Mouse (Mus musculus) limb, embryonic 10.5 days (tissue): ENCODE results near the gene Qars. TPM values are rescaled to one million over a fixed set of nuclear protein-coding genes. Genes with fewer than 3 reads are reported as not detected.
A peak's percentile ranks its signal among the peaks of the same experiment; 100 is the strongest.

Experiments used
- DNase-seq: peaks from one replicate; pipeline ENCODE4 v3.0.0-alpha.2; 2017; ENCODE audit warnings: low spot score
- H3K27ac ChIP-seq: fragments of 300-500 bp; sonication (generic); 2 replicates; pipeline ENCODE4 v1.5.1; 2016; ENCODE audit warnings: mild to moderate bottlenecking
- H3K27me3 ChIP-seq: fragments of 300-500 bp; sonication (generic); 2 replicates; pipeline ENCODE4 v1.6.1; 2016; ENCODE audit warnings: low read depth, mild to moderate bottlenecking; ENCODE audit not compliant: poor library complexity, severe bottlenecking
- H3K36me3 ChIP-seq: fragments of 300-500 bp; sonication (generic); 2 replicates; pipeline ENCODE4 v1.6.1; 2016; ENCODE audit warnings: mild to moderate bottlenecking, moderate library complexity
- H3K4me1 ChIP-seq: fragments of 300-500 bp; sonication (generic); 2 replicates; pipeline ENCODE4 v1.6.1; 2016
- H3K4me3 ChIP-seq: fragments of 300-500 bp; sonication (generic); 2 replicates; pipeline ENCODE4 v1.5.1; 2016; ENCODE audit warnings: mild to moderate bottlenecking, moderate library complexity
- H3K9me3 ChIP-seq: fragments of 300-500 bp; sonication (generic); replicated peaks from 2 replicates; pipeline ENCODE4 v1.6.1; 2016; ENCODE audit warnings: mild to moderate bottlenecking
- WGBS: fragments of 180-500 bp; shearing (Covaris S2); methylation state at CpG from one replicate; pipeline ENCODE4 v1.1.7; 2016; 5-methylcytosine and 5-hydroxymethylcytosine counted together
- polyA plus RNA-seq: library from polyadenylated mRNA; unstranded; fragments of >200 nt; fragmentation: Nextera tagmentation; extraction: Ambion mirVana; gene quantifications from 2 replicates; pipeline ENCODE4 v1.2.1, GENCODE M21; 2016

Gene Qars
- polyA plus RNA-seq, 1 experiment from 2014 or later, result 124 TPM

DNA sequence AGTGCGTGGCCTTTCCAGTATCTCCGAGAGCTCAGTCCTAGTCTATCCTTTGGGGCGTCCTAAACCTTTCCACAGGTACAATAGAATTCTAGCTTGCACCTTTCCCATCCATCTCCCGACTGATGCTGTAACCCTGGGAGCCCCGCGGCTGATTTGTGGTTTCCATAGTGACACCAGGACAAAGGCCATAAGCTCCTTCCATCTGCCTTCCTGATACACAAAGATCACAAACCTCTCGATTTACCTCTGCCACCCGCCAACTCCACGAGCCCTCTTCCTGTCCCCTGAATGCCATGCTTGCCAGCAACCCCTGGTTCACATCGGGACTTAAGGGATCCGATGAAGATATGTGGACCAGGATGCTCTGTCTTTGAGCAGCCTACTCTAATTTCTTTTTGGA is 28.3 kb upstream of the Qars start:
- H3K4me3 ChIP-seq, result peak overlapping the region; percentile 60
- peaks cover 35% of the 10 kb centered on the region for H3K36me3 ChIP-seq
- peak overlapping the region; percentile 89 for H3K27ac ChIP-seq
- no peaks in the 10 kb centered on the region for H3K27me3 ChIP-seq
- WGBS, result 44% methylated on average over 11 of the region's 11 CpGs
- peaks cover 30% of the 10 kb centered on the region for H3K4me1 ChIP-seq
- no peaks in the 10 kb centered on the region for H3K9me3 ChIP-seq
- DNase-seq, result peak; percentile 61

DNA sequence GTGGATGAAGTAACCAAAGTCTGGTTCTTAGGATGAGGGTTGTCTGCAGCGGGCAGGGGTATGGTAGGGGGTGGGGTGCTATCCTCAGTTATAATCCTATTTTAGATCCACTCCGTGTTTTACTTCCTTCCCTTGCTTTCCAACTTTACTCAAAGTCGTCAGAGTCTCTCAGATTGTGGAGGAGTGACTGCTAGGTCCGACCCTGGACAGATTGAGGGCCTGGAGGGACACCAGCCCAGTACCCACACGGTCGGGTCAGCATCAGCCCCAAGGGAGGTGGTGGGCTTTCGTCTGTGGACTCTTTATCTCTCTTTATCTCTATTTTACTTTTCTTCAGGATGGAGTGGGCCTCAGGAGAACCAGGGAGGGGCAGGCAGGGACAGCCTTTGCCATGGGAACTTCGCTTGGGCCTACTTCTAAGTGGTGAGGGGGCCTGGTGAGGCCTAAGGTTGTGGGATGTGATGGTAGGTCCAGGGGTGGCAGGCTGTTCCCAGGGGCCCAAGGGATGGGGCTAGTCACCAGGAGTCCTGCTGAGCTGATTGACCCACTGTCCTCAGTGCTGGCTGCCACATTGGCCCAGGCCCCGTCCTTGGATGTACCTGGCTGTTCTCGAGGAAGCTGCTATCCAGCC is 27.7 kb upstream of the Qars start, which contains the start of gene Lamb2:
TSS of gene Lamb2 (plus strand) at position 16 of the 631 bp plus-strand sequence.
- WGBS, result 13% methylated on average over 10 of the region's 10 CpGs
- H3K36me3 ChIP-seq, result peaks cover 40% of the 10 kb centered on the region
- H3K27me3 ChIP-seq, result no peaks in the 10 kb centered on the region
- DNase-seq, result peak; percentile 57
- H3K27ac ChIP-seq, result peak within 1 kb of the TSS; percentile 89
- H3K4me3 ChIP-seq, result peak within 1 kb of the TSS; percentile 60
- peaks cover 30% of the 10 kb centered on the region for H3K4me1 ChIP-seq
- H3K9me3 ChIP-seq, result no peaks in the 10 kb centered on the region

DNA sequence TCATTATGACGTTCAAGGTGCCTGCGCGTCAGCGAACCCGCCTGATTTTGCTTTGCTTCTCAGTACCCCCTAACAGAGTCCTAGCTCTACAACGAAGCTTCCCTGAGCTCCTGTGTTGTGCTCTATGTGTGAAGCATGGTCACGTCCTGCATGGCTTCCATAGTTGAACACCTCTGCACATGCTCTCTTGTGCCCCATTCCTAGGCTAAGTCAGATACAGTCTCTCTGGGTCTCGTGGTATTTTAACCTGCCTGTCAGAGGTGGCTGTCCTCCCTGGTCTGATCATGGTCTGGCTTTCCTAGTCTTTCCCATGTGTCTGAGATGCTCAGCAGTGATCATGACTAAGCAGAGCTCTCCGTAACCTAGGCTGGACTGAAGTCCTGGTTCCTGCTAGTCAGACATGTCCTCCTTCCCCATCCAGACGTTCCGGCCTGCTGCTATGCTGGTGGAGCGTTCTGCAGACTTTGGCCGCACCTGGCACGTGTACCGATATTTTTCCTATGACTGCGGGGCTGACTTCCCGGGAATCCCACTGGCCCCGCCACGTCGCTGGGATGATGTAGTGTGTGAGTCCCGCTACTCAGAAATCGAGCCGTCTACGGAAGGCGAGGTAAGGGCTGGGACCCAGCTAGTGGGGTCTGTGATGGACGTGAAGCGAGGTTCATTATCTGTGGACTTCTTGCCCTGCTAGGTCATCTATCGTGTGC is 26.5 kb upstream of the Qars start:
- H3K36me3 ChIP-seq, result peaks cover 51% of the 10 kb centered on the region
- H3K27ac ChIP-seq, result peak overlapping the region; percentile 89; the same call in 1 of the 2 replicates
- no peaks in the 10 kb centered on the region for H3K9me3 ChIP-seq
- 94% methylated on average over 28 of the region's 28 CpGs for WGBS
- peaks cover 30% of the 10 kb centered on the region for H3K4me1 ChIP-seq
- peak overlapping the region; percentile 60 for H3K4me3 ChIP-seq
- DNase-seq, result no peak
- no peaks in the 10 kb centered on the region for H3K27me3 ChIP-seq

DNA sequence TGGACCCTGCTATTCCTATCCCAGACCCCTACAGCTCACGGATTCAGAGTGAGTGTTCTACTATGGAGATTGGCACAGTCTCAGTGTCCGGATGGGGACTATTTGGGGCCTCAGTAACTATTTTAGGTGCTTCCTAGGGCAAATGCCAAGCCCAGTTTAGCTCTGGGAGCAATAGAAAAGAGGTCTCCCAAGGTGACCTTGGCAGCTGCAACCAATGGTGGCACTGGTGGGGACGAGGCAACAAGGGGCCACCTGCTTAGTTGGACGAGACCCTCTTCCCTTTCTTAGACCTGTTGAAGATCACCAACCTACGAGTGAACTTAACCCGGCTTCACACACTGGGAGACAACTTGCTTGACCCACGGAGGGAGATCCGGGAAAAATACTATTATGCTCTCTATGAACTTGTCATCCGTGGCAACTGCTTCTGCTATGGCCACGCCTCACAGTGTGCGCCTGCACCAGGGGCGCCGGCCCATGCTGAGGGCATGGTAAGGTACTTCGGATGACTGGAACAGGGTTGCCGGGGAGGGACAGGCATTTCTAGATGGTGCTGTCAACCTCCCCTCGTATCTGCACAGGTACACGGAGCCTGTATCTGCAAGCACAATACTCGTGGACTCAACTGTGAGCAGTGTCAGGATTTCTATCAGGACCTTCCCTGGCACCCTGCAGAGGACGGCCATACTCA is 25.8 kb upstream of the Qars start:
- no peak overlapping the region for H3K4me3 ChIP-seq
- H3K27ac ChIP-seq, result no peak overlapping the region
- H3K4me1 ChIP-seq, result peaks cover 30% of the 10 kb centered on the region
- 92% methylated on average over 19 of the region's 19 CpGs for WGBS
- no peaks in the 10 kb centered on the region for H3K9me3 ChIP-seq
- DNase-seq, result no peak
- H3K27me3 ChIP-seq, result no peaks in the 10 kb centered on the region
- H3K36me3 ChIP-seq, result peaks cover 58% of the 10 kb centered on the region

DNA sequence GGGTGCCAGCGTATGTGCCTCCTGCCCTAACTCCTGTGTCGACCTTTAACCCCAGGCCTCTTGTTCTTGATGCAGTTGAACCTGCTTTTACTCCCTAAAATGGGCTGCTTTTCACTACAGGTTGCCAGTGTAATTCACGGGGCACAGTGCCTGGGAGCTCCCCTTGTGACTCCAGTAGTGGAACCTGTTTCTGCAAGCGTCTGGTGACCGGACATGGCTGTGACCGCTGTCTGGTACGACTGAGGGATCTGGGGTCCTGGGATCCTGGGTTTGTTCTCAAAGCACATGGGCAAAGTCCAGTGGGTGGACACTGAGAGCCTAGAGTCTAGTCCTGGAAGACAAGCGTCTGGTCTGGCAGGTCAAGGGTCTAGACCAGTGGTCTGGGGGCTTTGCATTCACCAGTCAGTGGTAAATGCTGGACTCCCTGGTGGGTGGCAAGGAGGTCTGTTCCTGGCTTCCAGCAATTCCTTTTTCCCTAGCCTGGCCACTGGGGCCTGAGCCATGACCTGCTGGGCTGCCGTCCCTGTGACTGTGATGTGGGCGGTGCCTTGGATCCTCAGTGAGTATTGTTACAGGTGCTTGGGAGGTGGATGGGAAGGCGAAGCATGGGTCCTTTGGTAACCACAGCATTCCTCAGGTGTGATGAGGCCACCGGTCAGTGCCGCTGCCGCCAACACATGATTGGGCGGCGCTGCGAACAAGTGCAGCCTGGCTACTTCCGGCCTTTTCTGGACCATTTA is 24.3 kb upstream of the Qars start:
- Histone ChIP-seq H3K27ac (no peak overlapping the region), H3K9me3 (no peaks in the 10 kb centered on the region), H3K36me3 (peaks cover 73% of the 10 kb centered on the region), H3K27me3 (no peaks in the 10 kb centered on the region), H3K4me1 (peaks cover 30% of the 10 kb centered on the region), H3K4me3 (no peak overlapping the region)
- 94% methylated on average over 18 of the region's 18 CpGs for WGBS
- DNase-seq, result no peak

DNA sequence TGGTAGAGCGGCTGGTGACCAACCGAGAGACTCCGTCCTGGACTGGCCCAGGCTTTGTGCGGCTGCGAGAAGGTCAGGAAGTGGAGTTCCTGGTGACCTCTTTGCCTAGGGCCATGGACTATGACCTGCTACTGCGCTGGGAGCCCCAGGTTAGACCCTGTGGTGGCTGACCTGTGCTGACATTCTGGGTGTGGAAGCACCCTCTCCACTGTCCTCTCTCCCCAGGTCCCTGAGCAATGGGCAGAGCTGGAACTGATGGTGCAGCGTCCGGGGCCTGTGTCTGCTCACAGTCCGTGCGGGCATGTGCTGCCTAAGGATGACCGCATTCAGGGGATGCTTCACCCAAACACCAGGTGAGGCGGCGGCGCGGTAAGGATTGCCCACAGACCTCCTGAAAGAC is 23.5 kb upstream of the Qars start:
- H3K4me3 ChIP-seq, result no peak overlapping the region
- peaks cover 23% of the 10 kb centered on the region for H3K4me1 ChIP-seq
- peaks cover 81% of the 10 kb centered on the region for H3K36me3 ChIP-seq
- no peaks in the 10 kb centered on the region for H3K9me3 ChIP-seq
- no peak for DNase-seq
- 93% methylated on average over 15 of the region's 15 CpGs for WGBS
- no peaks in the 10 kb centered on the region for H3K27me3 ChIP-seq
- H3K27ac ChIP-seq, result no peak overlapping the region

DNA sequence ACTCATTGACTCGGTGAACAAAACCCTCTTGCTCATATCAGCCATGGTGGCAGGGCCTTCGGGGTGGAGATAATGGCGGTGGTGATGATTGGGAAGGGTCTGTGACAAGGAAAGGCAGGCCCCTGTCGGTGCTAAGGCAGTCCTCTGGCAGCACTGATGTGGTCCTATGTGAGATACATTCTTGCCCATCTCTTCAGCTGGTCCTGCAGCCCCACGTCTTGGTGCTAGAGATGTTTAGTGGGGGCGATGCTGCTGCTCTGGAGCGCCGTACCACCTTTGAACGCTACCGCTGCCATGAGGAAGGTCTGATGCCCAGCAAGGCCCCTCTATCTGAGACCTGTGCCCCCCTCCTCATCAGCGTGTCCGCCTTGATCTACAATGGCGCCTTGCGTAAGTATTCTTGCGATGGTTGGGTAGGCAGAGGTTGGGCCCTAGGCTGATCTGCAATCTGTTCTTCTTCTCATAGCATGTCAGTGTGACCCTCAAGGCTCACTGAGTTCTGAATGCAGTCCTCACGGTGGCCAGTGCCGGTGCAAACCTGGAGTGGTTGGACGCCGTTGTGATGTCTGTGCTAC is 22.1 kb upstream of the Qars start:
- H3K9me3 ChIP-seq, result no peaks in the 10 kb centered on the region
- no peak overlapping the region for H3K27ac ChIP-seq
- H3K4me3 ChIP-seq, result no peak overlapping the region
- no peak for DNase-seq
- H3K4me1 ChIP-seq, result peaks cover 21% of the 10 kb centered on the region
- 94% methylated on average over 19 of the region's 19 CpGs for WGBS
- H3K36me3 ChIP-seq, result peaks cover 93% of the 10 kb centered on the region
- no peaks in the 10 kb centered on the region for H3K27me3 ChIP-seq

DNA sequence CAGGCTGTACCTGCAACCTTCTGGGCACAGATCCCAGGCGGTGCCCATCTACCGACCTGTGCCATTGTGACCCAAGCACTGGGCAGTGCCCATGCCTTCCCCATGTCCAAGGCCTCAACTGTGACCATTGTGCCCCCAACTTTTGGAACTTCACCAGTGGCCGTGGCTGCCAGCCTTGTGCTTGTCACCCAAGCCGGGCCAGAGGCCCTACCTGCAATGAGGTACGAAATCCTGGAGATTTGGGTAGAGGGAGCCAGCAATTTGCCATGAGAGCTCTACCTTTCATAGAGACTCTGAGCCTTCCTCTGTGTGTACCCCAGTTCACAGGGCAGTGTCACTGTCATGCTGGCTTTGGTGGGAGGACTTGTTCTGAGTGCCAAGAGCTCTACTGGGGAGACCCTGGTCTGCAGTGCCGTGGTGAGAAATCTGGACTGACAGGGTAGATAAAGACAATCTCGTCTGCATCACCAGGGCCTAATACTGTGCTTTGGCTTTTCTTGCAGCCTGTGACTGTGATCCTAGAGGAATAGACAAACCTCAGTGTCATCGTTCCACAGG is 20.5 kb upstream of the Qars start:
- DNase-seq, result no peak

DNA sequence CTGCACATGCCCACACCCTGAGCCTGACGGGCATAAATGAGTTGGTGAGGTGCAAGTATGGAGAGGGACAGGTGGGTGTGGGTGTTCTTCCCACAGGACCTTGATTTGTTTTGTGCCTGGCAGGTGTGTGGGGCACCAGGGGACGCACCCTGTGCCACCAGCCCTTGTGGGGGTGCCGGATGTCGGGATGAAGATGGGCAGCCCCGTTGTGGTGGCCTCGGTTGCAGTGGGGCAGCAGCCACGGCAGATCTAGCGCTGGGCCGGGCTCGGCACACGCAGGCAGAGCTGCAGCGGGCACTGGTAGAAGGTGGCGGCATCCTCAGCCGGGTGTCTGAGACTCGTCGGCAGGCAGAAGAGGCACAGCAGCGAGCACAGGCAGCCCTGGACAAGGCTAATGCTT is 19.1 kb upstream of the Qars start:
- Histone ChIP-seq H3K27me3 (no peaks in the 10 kb centered on the region), H3K36me3 (peaks cover 84% of the 10 kb centered on the region), H3K4me3 (no peak overlapping the region), H3K9me3 (no peaks in the 10 kb centered on the region), H3K4me1 (peaks cover 26% of the 10 kb centered on the region), H3K27ac (no peak overlapping the region)
- 95% methylated on average over 17 of the region's 17 CpGs for WGBS
- DNase-seq, result no peak

More for the DNA sequence above, 20.5 kb upstream of the Qars start:
- Histone ChIP-seq H3K4me3 (no peak overlapping the region), H3K27me3 (no peaks in the 10 kb centered on the region), H3K27ac (no peak overlapping the region), H3K9me3 (no peaks in the 10 kb centered on the region), H3K36me3 (peaks cover 84% of the 10 kb centered on the region), H3K4me1 (peaks cover 21% of the 10 kb centered on the region)
- WGBS, result 93% methylated on average over 8 of the region's 8 CpGs

DNA sequence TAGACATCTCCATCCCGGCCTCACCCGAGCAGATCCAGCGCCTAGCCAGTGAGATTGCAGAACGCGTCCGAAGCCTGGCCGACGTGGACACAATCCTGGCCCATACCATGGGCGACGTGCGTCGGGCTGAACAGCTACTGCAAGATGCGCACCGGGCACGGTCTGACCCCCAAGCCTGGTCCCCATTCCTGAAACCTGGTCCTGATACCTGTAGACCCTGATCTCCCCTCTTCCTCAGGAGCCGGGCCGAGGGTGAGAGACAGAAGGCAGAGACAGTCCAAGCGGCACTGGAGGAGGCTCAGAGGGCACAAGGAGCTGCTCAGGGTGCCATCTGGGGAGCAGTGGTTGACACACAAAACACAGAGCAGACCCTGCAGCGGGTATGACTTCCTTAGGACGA is 18.3 kb upstream of the Qars start:
- H3K4me3 ChIP-seq, result peak overlapping the region; percentile 98; the same call in 1 of the 2 replicates
- peaks cover 26% of the 10 kb centered on the region for H3K4me1 ChIP-seq
- no peaks in the 10 kb centered on the region for H3K27me3 ChIP-seq
- 0 out of 2 replicates have a peak overlapping the region, but pooled peaks have one; percentile 93 for H3K27ac ChIP-seq
- 96% methylated on average over 20 of the region's 20 CpGs for WGBS
- H3K36me3 ChIP-seq, result peaks cover 84% of the 10 kb centered on the region
- H3K9me3 ChIP-seq, result no peaks in the 10 kb centered on the region
- no peak for DNase-seq

DNA sequence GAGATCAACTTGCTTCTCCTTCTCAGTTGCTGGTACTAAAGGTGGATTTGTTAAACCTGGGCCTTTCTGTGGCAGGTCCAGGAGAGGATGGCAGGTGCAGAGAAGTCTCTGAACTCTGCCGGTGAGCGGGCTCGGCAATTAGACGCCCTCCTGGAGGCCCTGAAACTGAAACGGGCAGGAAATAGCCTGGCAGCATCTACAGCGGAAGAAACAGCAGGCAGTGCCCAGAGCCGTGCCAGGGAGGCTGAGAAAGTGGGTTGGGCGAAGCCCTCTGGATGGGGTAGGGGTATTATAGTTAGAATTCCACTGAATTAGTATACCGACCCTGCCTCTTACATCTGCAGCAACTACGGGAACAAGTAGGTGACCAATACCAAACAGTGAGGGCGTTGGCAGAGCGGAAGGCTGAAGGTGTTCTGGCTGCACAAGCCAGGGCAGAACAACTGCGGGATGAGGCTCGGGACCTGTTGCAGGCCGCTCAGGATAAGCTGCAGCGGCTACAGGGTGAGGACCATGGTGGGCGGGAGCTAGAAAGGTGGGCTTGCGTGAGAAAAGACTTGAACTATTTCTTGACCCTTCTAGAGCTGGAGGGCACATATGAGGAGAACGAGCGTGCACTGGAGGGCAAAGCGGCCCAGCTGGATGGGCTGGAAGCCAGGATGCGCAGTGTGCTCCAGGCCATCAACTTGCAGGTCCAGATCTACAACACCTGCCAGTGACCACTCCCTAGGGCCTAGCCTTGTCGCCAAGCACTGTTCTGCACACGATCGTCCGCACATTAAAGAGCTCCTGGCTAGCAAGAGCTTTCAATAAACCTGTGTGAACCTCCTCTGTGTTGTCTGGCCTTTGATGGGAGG is 17.6 kb upstream of the Qars start:
- H3K9me3 ChIP-seq, result no peaks in the 10 kb centered on the region
- H3K4me3 ChIP-seq, result peak overlapping the region; percentile 98
- peaks cover 26% of the 10 kb centered on the region for H3K4me1 ChIP-seq
- H3K27ac ChIP-seq, result peak overlapping the region; percentile 93
- no peak for DNase-seq
- 70% methylated on average over 26 of the region's 26 CpGs for WGBS
- peaks cover 85% of the 10 kb centered on the region for H3K36me3 ChIP-seq
- no peaks in the 10 kb centered on the region for H3K27me3 ChIP-seq
